Mouse (Mus musculus): ENCODE measurements around the gene Kif18b. TPM values are rescaled to one million over a fixed set of nuclear protein-coding genes. Genes with fewer than 3 reads are reported as not detected.

The Kif18b gene
- polyA plus RNA-seq, 1 experiment from 2014 or later: 9.5 TPM

DNA sequence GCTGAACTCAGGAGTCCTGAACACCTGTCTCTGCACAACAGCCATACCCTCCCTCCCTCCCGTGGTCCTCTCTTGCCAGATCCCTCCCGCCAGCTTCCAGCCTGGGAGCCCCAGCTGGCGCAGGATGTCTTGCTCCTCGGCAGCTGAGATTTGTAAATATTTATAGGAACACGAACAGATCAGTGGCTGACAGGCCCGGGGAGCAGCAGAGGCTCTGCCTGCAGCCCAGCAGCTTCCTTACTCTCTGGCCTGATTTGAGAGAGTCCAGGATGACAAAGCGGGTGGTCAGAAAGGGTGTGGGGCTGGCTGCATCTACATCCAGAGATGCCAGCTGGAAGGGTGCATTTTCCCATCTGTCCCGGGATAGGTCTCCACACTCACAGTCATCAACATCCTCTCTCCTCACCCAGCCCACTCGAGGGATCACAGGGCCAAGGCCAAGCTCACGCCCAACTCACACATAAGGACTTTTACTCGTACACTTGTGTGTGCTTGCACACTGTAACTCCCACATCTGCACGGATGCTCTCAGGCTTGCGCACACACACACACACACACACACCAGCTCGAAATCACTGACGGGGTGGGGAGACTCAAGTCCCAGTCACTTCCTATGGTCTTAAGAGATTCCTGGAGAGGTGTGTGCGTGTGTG lies 32.2 kb upstream of the Kif18b start:
- ATAC-seq (ENCODE audit: insufficient read depth, low FRiP score, low read depth): peak; percentile 76; the same call in 1 of the 2 replicates
- 0 out of 2 replicates have a peak overlapping the region, but pooled peaks have one; percentile 21 for H3K4me2 ChIP-seq

GRCm38 (mm10) chr11:102952922-102953321 lies 28.0 kb upstream of the Kif18b start:
- ATAC-seq (ENCODE audit: insufficient read depth, low FRiP score, low read depth): no peak
- Histone ChIP-seq H3K27me3 (replicated peaks) (peaks cover 28% of the 10 kb centered on the region), H3K9ac (no peak overlapping the region), H3K4me2 (no peak overlapping the region), H3K36me3 (no peaks in the 10 kb centered on the region), H3K27ac (no peak overlapping the region), H3K4me3 (replicated peaks) (no peak overlapping the region), H3K9me3 (no peaks in the 10 kb centered on the region), H3K4me1 (peaks cover 27% of the 10 kb centered on the region)
- WGBS: 31% methylated on average over 6 of the region's 6 CpGs

More for the DNA sequence above, 32.2 kb upstream of the Kif18b start:
- Histone ChIP-seq H3K36me3 (no peaks in the 10 kb centered on the region), H3K4me1 (peaks cover 24% of the 10 kb centered on the region), H3K27me3 (replicated peaks) (no peaks in the 10 kb centered on the region), H3K27ac (peak overlapping the region; percentile 73), H3K4me3 (replicated peaks) (no peak overlapping the region), H3K9me3 (no peaks in the 10 kb centered on the region), H3K9ac (no peak overlapping the region)
- 17% methylated on average over 16 of the region's 16 CpGs for WGBS

GRCm38 (mm10) chr11:102948043-102948961 lies 23.4 kb upstream of the Kif18b start:
- Histone ChIP-seq H3K4me1 (peaks cover 41% of the 10 kb centered on the region), H3K4me3 (replicated peaks) (peak overlapping the region; percentile 47), H3K9me3 (no peaks in the 10 kb centered on the region), H3K9ac (peak overlapping the region; percentile 33), H3K4me2 (peak overlapping the region; percentile 80), H3K27me3 (replicated peaks) (peaks cover 73% of the 10 kb centered on the region), H3K27ac (no peak overlapping the region), H3K36me3 (no peaks in the 10 kb centered on the region)
- whole genome bisulfite sequencing: 3% methylated on average over 51 of the region's 51 CpGs
- ATAC-seq (ENCODE audit: insufficient read depth, low FRiP score, low read depth): 0 out of 2 replicates have a peak, but pooled peaks have one; percentile 33

- peaks cover 78% of the 10 kb centered on the region for H3K27me3 ChIP-seq (replicated peaks)
- no peak; the same call in 1 of the 2 replicates for ATAC-seq (ENCODE audit: insufficient read depth, low FRiP score, low read depth)
- WGBS: 16% methylated on average over 8 of the region's 8 CpGs
Measured at GRCm38 (mm10) chr11:102946992-102947343, 22.0 kb upstream of the Kif18b start.

GRCm38 (mm10) chr11:102946265-102946991 lies 21.5 kb upstream of the Kif18b start, which contains the start of gene C1ql1:
Gene C1ql1 (minus strand): TSS chr11:102946688.
- no peak within 1 kb of the TSS for H3K27ac ChIP-seq
- H3K27me3 ChIP-seq (replicated peaks): peaks cover 78% of the 10 kb centered on the region
- no peaks in the 10 kb centered on the region for H3K36me3 ChIP-seq
- H3K4me1 ChIP-seq: peaks cover 36% of the 10 kb centered on the region
- peak; percentile 91 for ATAC-seq (ENCODE audit: insufficient read depth, low FRiP score, low read depth)
- H3K4me2 ChIP-seq: peak within 1 kb of the TSS; percentile 86
- no peaks in the 10 kb centered on the region for H3K9me3 ChIP-seq
- peak within 1 kb of the TSS; percentile 43 for H3K4me3 ChIP-seq (replicated peaks)
- H3K9ac ChIP-seq: peak within 1 kb of the TSS; percentile 23; the same call in 1 of the 2 replicates
- WGBS: under 1% methylated on average over 80 of the region's 87 CpGs

More at GRCm38 (mm10) chr11:102946992-102947343, 22.0 kb upstream of the Kif18b start:
- peak overlapping the region; percentile 43 for H3K4me3 ChIP-seq (replicated peaks)
- H3K4me2 ChIP-seq: peak overlapping the region; percentile 86
- H3K9me3 ChIP-seq: no peaks in the 10 kb centered on the region
- no peak overlapping the region for H3K9ac ChIP-seq
- peaks cover 36% of the 10 kb centered on the region for H3K4me1 ChIP-seq
- H3K36me3 ChIP-seq: no peaks in the 10 kb centered on the region
- H3K27ac ChIP-seq: no peak overlapping the region

- peak overlapping the region; percentile 23; the same call in 1 of the 2 replicates for H3K9ac ChIP-seq
- no peaks in the 10 kb centered on the region for H3K36me3 ChIP-seq
- H3K4me3 ChIP-seq (replicated peaks): peak overlapping the region; percentile 43
- H3K4me1 ChIP-seq: peaks cover 36% of the 10 kb centered on the region
- ATAC-seq (ENCODE audit: insufficient read depth, low FRiP score, low read depth): no peak
- 3% methylated on average over 54 of the region's 54 CpGs for WGBS
- H3K27ac ChIP-seq: no peak overlapping the region
- H3K27me3 ChIP-seq (replicated peaks): peaks cover 74% of the 10 kb centered on the region
- H3K9me3 ChIP-seq: no peaks in the 10 kb centered on the region
- H3K4me2 ChIP-seq: peak overlapping the region; percentile 86
Measured at GRCm38 (mm10) chr11:102945306-102946264, 20.7 kb upstream of the Kif18b start.

DNA sequence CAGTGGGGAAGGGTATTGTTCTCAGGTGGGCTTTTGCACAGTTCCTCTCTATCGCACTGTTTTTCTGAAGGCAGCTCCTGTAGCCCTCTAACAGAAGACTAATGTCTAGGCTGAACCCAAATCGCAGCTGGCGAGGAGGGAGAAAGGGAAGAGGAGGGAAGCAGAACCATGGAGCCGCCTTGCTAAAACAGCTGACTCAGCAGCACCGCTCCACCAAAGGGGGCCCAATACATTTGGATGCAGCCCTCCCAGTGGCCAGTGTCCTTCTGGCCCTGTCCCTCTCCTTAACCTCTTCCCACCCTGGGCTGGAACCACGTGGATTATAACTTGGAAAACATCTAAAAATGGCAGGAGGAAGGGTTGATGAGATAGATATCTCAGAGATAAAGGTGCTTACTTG lies 16.3 kb upstream of the Kif18b start:
- H3K27ac ChIP-seq: no peak overlapping the region
- H3K27me3 ChIP-seq (replicated peaks): peaks cover 33% of the 10 kb centered on the region
- no peak overlapping the region for H3K4me2 ChIP-seq
- no peak for ATAC-seq (ENCODE audit: insufficient read depth, low FRiP score, low read depth)
- H3K4me1 ChIP-seq: peaks cover 23% of the 10 kb centered on the region
- no peaks in the 10 kb centered on the region for H3K9me3 ChIP-seq
- no peak overlapping the region for H3K4me3 ChIP-seq (replicated peaks)
- H3K36me3 ChIP-seq: no peaks in the 10 kb centered on the region
- no peak overlapping the region for H3K9ac ChIP-seq
- 57% methylated on average over 6 of the region's 6 CpGs for WGBS

- Histone ChIP-seq H3K4me1 (peaks cover 12% of the 10 kb centered on the region), H3K27ac (no peak overlapping the region), H3K27me3 (replicated peaks) (peaks cover 13% of the 10 kb centered on the region), H3K9me3 (no peaks in the 10 kb centered on the region), H3K36me3 (no peaks in the 10 kb centered on the region), H3K9ac (no peak overlapping the region), H3K4me2 (peak overlapping the region; percentile 26; the same call in 1 of the 2 replicates), H3K4me3 (replicated peaks) (no peak overlapping the region)
- WGBS: 30% methylated on average over 13 of the region's 13 CpGs
- 0 out of 2 replicates have a peak, but pooled peaks have one; percentile 61 for ATAC-seq (ENCODE audit: insufficient read depth, low FRiP score, low read depth)
Measured at GRCm38 (mm10) chr11:102939024-102939675, 14.2 kb upstream of the Kif18b start.

DNA sequence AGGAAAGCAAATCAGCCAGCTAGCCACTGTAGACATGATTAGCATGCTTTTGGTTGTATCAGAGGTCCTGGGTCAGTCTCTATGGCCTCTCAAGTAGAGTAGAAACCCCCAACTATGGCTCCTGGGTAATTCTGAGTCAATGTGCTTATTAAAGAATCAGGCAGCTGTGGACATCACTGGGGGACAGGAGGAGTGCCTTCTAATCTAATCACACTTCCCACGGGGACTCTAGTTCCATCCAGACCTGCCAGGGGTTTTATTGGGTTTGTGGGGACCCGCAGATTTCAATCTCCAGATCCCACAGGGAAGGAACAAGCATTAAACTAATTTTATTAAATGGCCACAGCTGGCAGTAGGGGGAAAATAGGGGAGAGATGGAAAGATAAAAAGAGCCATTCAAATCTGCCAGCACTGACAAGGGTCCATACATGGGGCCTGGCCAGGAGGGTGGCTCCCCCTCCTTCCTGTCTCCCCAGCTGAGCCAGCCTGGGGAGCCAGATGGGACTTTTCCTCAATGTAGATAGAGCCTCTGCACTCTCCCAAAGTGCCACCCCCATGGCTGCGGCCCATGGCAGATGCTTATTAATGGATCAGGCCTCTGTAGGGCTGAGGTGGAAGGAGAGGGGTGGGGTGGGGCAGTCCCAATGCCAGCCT lies 12.7 kb upstream of the Kif18b start:
- 67% methylated on average over 3 of the region's 3 CpGs for WGBS
- H3K36me3 ChIP-seq: no peaks in the 10 kb centered on the region
- H3K9me3 ChIP-seq: no peaks in the 10 kb centered on the region
- no peak overlapping the region for H3K9ac ChIP-seq
- ATAC-seq (ENCODE audit: insufficient read depth, low FRiP score, low read depth): no peak
- no peak overlapping the region for H3K27ac ChIP-seq
- peaks cover 12% of the 10 kb centered on the region for H3K4me1 ChIP-seq
- H3K4me3 ChIP-seq (replicated peaks): no peak overlapping the region
- H3K27me3 ChIP-seq (replicated peaks): peaks cover 3% of the 10 kb centered on the region; the same call in 1 of the 2 replicates
- H3K4me2 ChIP-seq: no peak overlapping the region

GRCm38 (mm10) chr11:102936272-102936671 lies 11.3 kb upstream of the Kif18b start:
- Histone ChIP-seq H3K27ac (no peak overlapping the region), H3K9ac (no peak overlapping the region), H3K36me3 (no peaks in the 10 kb centered on the region), H3K4me1 (peaks cover 12% of the 10 kb centered on the region), H3K27me3 (replicated peaks) (no peaks in the 10 kb centered on the region), H3K4me3 (replicated peaks) (no peak overlapping the region), H3K4me2 (no peak overlapping the region), H3K9me3 (no peaks in the 10 kb centered on the region)
- no peak for ATAC-seq (ENCODE audit: insufficient read depth, low FRiP score, low read depth)
- 24% methylated on average over 4 of the region's 4 CpGs for WGBS
